In the genomic region with DNA sequence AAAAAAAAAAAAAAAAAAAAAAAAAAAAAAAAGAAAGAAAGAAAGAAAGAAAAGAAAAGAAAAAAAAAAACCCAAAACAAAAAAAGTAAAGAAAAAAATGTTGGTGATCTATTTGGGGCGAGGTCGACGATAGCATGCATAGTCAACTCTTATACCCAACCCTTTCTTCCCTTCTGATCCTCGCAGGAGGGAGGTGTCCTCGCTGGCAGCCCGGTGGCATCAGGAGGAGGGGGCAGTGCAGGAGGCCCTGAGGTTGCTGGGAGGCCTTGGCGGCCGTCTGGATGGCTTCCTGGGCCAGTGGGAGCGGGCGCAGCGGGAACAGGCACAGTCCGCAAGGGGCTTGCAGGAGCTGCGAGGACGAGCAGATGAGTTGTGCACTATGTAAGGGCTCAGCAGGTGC, we compare ENCODE assay signal across 30 mouse cellular contexts. TPM values are rescaled to one million over a fixed set of nuclear protein-coding genes. Genes with fewer than 3 reads are reported as not detected.
DNase-seq lines count a peak whose midpoint lies in the region; ATAC-seq and TF ChIP-seq lines count a peak whose summit lies in the region.
"Had no signal": no experiment of that assay in that cellular context is flagged by ENCODE, and none has a peak within 500 bp of the region (broad histone marks: within the 10 kb centered on the region; RNA-seq: fewer than 3 reads in every experiment).

No protein-coding gene starts in this region.

- 0 out of 2 replicates have a peak overlapping the region, but pooled peaks have one; percentile 36 for H3K27ac ChIP-seq in forebrain, embryonic 10.5 days
- no peak overlapping the region for H3K27ac ChIP-seq in forebrain, embryonic 11.5 days (ENCODE audit: low read depth, low read length)
- H3K27ac ChIP-seq in testis, adult 2 months (ENCODE audit: control insufficient read depth, insufficient read depth, low read depth, low read length): no peak overlapping the region
- H3K27ac ChIP-seq: forebrain, embryonic 15.5 days; heart, embryonic 10.5 days; hindbrain, embryonic 12.5 days; left cerebral cortex, adult 2 months; liver, embryonic 13.5 days; macrophage; neural tube, embryonic 12.5 days; stomach, postnatal 0 days had no signal

- no peak for ATAC-seq in forebrain, embryonic 11.5 days (replicated peaks; ENCODE audit: low FRiP score)
- ATAC-seq in frontal cortex, adult (ENCODE audit: low TSS enrichment): no peak
- ATAC-seq: Patski had no signal

- H3K9ac ChIP-seq in forebrain, embryonic 11.5 days (ENCODE audit: low read length): no peak overlapping the region
- H3K9ac ChIP-seq: heart, embryonic 15.5 days; liver, embryonic 13.5 days had no signal

- peaks cover under 1% of the 10 kb centered on the region; the same call in 1 of the 2 replicates for H3K36me3 ChIP-seq in forebrain, embryonic 10.5 days (replicated peaks)
- H3K36me3 ChIP-seq in forebrain, embryonic 11.5 days (ENCODE audit: control insufficient read depth, insufficient read depth, low read length): no peaks in the 10 kb centered on the region
- no peaks in the 10 kb centered on the region for H3K36me3 ChIP-seq in testis, adult 2 months (ENCODE audit: control insufficient read depth, insufficient read depth, low read length)
- H3K36me3 ChIP-seq: heart, embryonic 10.5 days; heart, embryonic 15.5 days; hindbrain, embryonic 12.5 days; liver, embryonic 13.5 days; neural tube, embryonic 12.5 days had no signal

- 0 out of 2 replicates have a peak, but pooled peaks have one; percentile 20 for TF ChIP-seq POLR2A in testis, adult 2 months (IDR thresholded peaks at IDR 0.05; ENCODE audit: control insufficient read depth, low read depth, low read length)

- H3K4me1 ChIP-seq in forebrain, embryonic 10.5 days: peaks cover 32% of the 10 kb centered on the region
- peaks cover 10% of the 10 kb centered on the region for H3K4me1 ChIP-seq in forebrain, embryonic 11.5 days (replicated peaks; ENCODE audit: control insufficient read depth, insufficient read depth, low read length)
- H3K4me1 ChIP-seq in testis, adult 2 months (ENCODE audit: control insufficient read depth, insufficient read depth, low read length): peaks cover 11% of the 10 kb centered on the region

- WGBS in forebrain, embryonic 10.5 days: 59% methylated on average over 14 of the region's 14 CpGs
- WGBS in forebrain, embryonic 11.5 days: 59% methylated on average over 14 of the region's 14 CpGs

- H3K4me2 ChIP-seq in forebrain, embryonic 11.5 days (ENCODE audit: low read depth, low read length, severe bottlenecking): no peak overlapping the region

- no peak for TF ChIP-seq CTCF in testis, adult 2 months (IDR thresholded peaks at IDR 0.05; ENCODE audit: control insufficient read depth, insufficient read depth, insufficient replicate concordance, low read depth, low read length)

- no peak for DNase-seq in forebrain, embryonic 10.5 days (ENCODE audit: extremely low spot score, low spot score)
- no peak for DNase-seq in forebrain, embryonic 11.5 days (ENCODE audit: low spot score)
- DNase-seq in kidney, postnatal 10 days: peak; percentile 13
- no peak for DNase-seq in kidney, postnatal 4 days
- DNase-seq in testis, postnatal 14 days (ENCODE audit: low spot score): no peak
- DNase-seq: adrenal gland, postnatal 10 days; cerebellum, adult 9-10 months; gastrocnemius, postnatal 10 days; kidney, adult 11 months; kidney, postnatal 25 days; liver, embryonic 13.5 days; lung, adult 2 months; lung, postnatal 10 days; right cerebral cortex, adult 18-20 months had no signal

- no peaks in the 10 kb centered on the region for H3K9me3 ChIP-seq in forebrain, embryonic 10.5 days
- no peaks in the 10 kb centered on the region for H3K9me3 ChIP-seq in forebrain, embryonic 11.5 days (ENCODE audit: control insufficient read depth, low read length)
- H3K9me3 ChIP-seq: forebrain, embryonic 15.5 days; heart, embryonic 10.5 days; heart, embryonic 15.5 days; hindbrain, embryonic 12.5 days; liver, embryonic 13.5 days; neural tube, embryonic 12.5 days had no signal

- 0 out of 2 replicates have a peak overlapping the region, but pooled peaks have one; percentile 7 for H3K4me3 ChIP-seq in forebrain, embryonic 10.5 days
- no peak overlapping the region for H3K4me3 ChIP-seq in forebrain, embryonic 11.5 days (ENCODE audit: low read depth, low read length)
- H3K4me3 ChIP-seq in testis, adult 2 months (ENCODE audit: control insufficient read depth, low read depth, low read length): no peak overlapping the region

- peaks cover 35% of the 10 kb centered on the region for H3K27me3 ChIP-seq in forebrain, embryonic 10.5 days (ENCODE audit: poor library complexity, severe bottlenecking)
- peaks cover 13% of the 10 kb centered on the region for H3K27me3 ChIP-seq in forebrain, embryonic 11.5 days (ENCODE audit: control insufficient read depth, insufficient read depth, low read length)
- H3K27me3 ChIP-seq in testis, adult 2 months (ENCODE audit: control insufficient read depth, insufficient read depth, low read length): no peaks in the 10 kb centered on the region
- H3K27me3 ChIP-seq: Patski had no signal

RNA-seq across cellular contexts. Expression of gene Tsks, which starts 10.6 kb away (rescaled TPM):
- polyA plus RNA-seq in forebrain, embryonic 10.5 days (2016; fragmentation: Nextera tagmentation; extraction: Ambion mirVana): 0.47 TPM in 1 of 2 replicates, not detected in the other
- polyA plus RNA-seq in forebrain, embryonic 11.5 days (2014; fragmentation: Nextera tagmentation; extraction: Ambion mirVana): 0.23 TPM in 1 of 2 replicates, not detected in the other
- 1,042 and 1,092 TPM in 2 replicates for polyA plus RNA-seq in testis, adult 2 months (2012; rRNA removed)
- polyA plus RNA-seq: CD4-positive, CD25-positive, alpha-beta regulatory T cell, adult 4 months; forebrain, embryonic 15.5 days; hindbrain, embryonic 12.5 days; inflammation-experienced regulatory T-cells, adult 6 months; kidney, embryonic 14.5 days; lung, adult 2 months; macrophage; myocyte; neural tube, embryonic 12.5 days; spleen, adult 2 months had no signal

RNA-seq across cellular contexts. Expression of gene Cpt1c, which starts 21.1 kb away (rescaled TPM):
- 19.4 and 20.8 TPM in 2 replicates for polyA plus RNA-seq in forebrain, embryonic 10.5 days (2016; fragmentation: Nextera tagmentation; extraction: Ambion mirVana)
- 26.3 and 27.2 TPM in 2 replicates for polyA plus RNA-seq in forebrain, embryonic 11.5 days (2014; fragmentation: Nextera tagmentation; extraction: Ambion mirVana)
- 137 and 148 TPM in 2 replicates for polyA plus RNA-seq in testis, adult 2 months (2012; rRNA removed)
- polyA plus RNA-seq: macrophage had no signal

RNA-seq across cellular contexts. Expression of gene Ap2a1, which starts 24.3 kb away (rescaled TPM):
- polyA plus RNA-seq in forebrain, embryonic 10.5 days (2016; fragmentation: Nextera tagmentation; extraction: Ambion mirVana): 69.1 and 69.5 TPM in 2 replicates
- 88.8 and 93.4 TPM in 2 replicates for polyA plus RNA-seq in forebrain, embryonic 11.5 days (2014; fragmentation: Nextera tagmentation; extraction: Ambion mirVana)
- polyA plus RNA-seq in testis, adult 2 months (2012; rRNA removed): 323 and 343 TPM in 2 replicates

RNA-seq across cellular contexts. Expression of gene Prmt1, which starts 32.8 kb away (rescaled TPM):
- 909 and 984 TPM in 2 replicates for polyA plus RNA-seq in forebrain, embryonic 10.5 days (2016; fragmentation: Nextera tagmentation; extraction: Ambion mirVana)
- polyA plus RNA-seq in forebrain, embryonic 11.5 days (2014; fragmentation: Nextera tagmentation; extraction: Ambion mirVana): 286 and 301 TPM in 2 replicates
- 59.6 and 60.1 TPM in 2 replicates for polyA plus RNA-seq in testis, adult 2 months (2012; rRNA removed)

RNA-seq across cellular contexts. Expression of gene Irf3, which starts 43.9 kb away (rescaled TPM):
- polyA plus RNA-seq in forebrain, embryonic 10.5 days (2016; fragmentation: Nextera tagmentation; extraction: Ambion mirVana): 70.5 and 76.0 TPM in 2 replicates
- polyA plus RNA-seq in forebrain, embryonic 11.5 days (2014; fragmentation: Nextera tagmentation; extraction: Ambion mirVana): 75.3 and 86.0 TPM in 2 replicates
- 108 and 114 TPM in 2 replicates for polyA plus RNA-seq in testis, adult 2 months (2012; rRNA removed)

Comparison
In these comparisons a context has a peak if more than half of its experiments do, and no peak if none do; other contexts are left out.
1. RNA of gene Tsks, which starts 10.6 kb away (polyA plus RNA-seq): 1,042 to 1,092 TPM in testis, adult 2 months; 0.47 TPM in forebrain, embryonic 10.5 days and 0.23 TPM in forebrain, embryonic 11.5 days; every median in the first group is over 100 times any median in the second.